Mouse (Mus musculus) large intestine, adult 2 months (tissue): ENCODE measurements around the gene Ccdc124. TPM values are rescaled to one million over a fixed set of nuclear protein-coding genes. Genes with fewer than 3 reads are reported as not detected.

Experiments
- DNase-seq: peaks from one replicate; pipeline ENCODE4 v3.0.0-alpha.2; 2012; ENCODE audit warnings: low read depth, low spot score
- WGBS: fragments of 180-500 bp; shearing (Covaris S2); methylation state at CpG from one replicate; pipeline ENCODE4 v1.1.7; 2018; 5-methylcytosine and 5-hydroxymethylcytosine counted together
- polyA plus RNA-seq: library from polyadenylated mRNA; depleted of rRNA; stranded (reverse); fragments of >200 nt; gene quantifications from 2 replicates; pipeline ENCODE4 v1.2.3, GENCODE M21; 2012

Gene Ccdc124
- polyA plus RNA-seq, 1 experiment = 45.3 TPM

GRCm38 (mm10) chr8:70851837-70852236, 21.9 kb downstream of the Ccdc124 start:
- 58% methylated on average over 6 of the region's 6 CpGs for WGBS
- DNase-seq = no peak

- 91% methylated on average over 4 of the region's 4 CpGs for WGBS
- no peak for DNase-seq
Observed at GRCm38 (mm10) chr8:70850947-70851346, 22.8 kb downstream of the Ccdc124 start.

- WGBS = 62% methylated on average over 7 of the region's 7 CpGs
- no peak for DNase-seq
Observed at GRCm38 (mm10) chr8:70850132-70850845, 23.4 kb downstream of the Ccdc124 start.

GRCm38 (mm10) chr8:70849333-70849990, 24.3 kb downstream of the Ccdc124 start:
- WGBS = 61% methylated on average over 3 of the region's 3 CpGs
- DNase-seq = no peak

GRCm38 (mm10) chr8:70846371-70847154, 27.2 kb downstream of the Ccdc124 start:
- WGBS = 45% methylated on average over 15 of the region's 15 CpGs
- DNase-seq = no peak

GRCm38 (mm10) chr8:70845108-70845507, 28.6 kb downstream of the Ccdc124 start:
- DNase-seq = no peak
- 50% methylated on average over 5 of the region's 5 CpGs for WGBS

GRCm38 (mm10) chr8:70844523-70844922, 29.2 kb downstream of the Ccdc124 start:
- DNase-seq = no peak
- WGBS = 4% methylated on average over 6 of the region's 6 CpGs

GRCm38 (mm10) chr8:70843941-70844340, 29.8 kb downstream of the Ccdc124 start:
- DNase-seq = no peak
- WGBS = 91% methylated on average over 8 of the region's 8 CpGs

GRCm38 (mm10) chr8:70843214-70843773, 30.4 kb downstream of the Ccdc124 start:
- WGBS = 90% methylated on average over 5 of the region's 5 CpGs
- no peak for DNase-seq

- WGBS = 86% methylated on average over 25 of the region's 25 CpGs
Observed at GRCm38 (mm10) chr8:70842484-70842883, 31.3 kb downstream of the Ccdc124 start.

GRCm38 (mm10) chr8:70841147-70842072, 32.3 kb downstream of the Ccdc124 start:
- DNase-seq = peak; percentile 82
- 24% methylated on average over 22 of the region's 22 CpGs for WGBS

More at GRCm38 (mm10) chr8:70842484-70842883, 31.3 kb downstream of the Ccdc124 start:
- DNase-seq = no peak

- peak; percentile 68 for DNase-seq
- WGBS = 22% methylated on average over 10 of the region's 10 CpGs
Observed at GRCm38 (mm10) chr8:70840590-70840989, 33.1 kb downstream of the Ccdc124 start.

- DNase-seq = peak; percentile 99
- under 1% methylated on average over 55 of the region's 55 CpGs for WGBS
Observed at GRCm38 (mm10) chr8:70839408-70840351, 34.1 kb downstream of the Ccdc124 start, which contains the start of gene Arrdc2. Gene Arrdc2 (minus strand): TSS chr8:70839720.

GRCm38 (mm10) chr8:70838654-70839407, 34.9 kb downstream of the Ccdc124 start:
- WGBS = 1% methylated on average over 66 of the region's 66 CpGs
- DNase-seq = no peak

GRCm38 (mm10) chr8:70836666-70837065, 37.1 kb downstream of the Ccdc124 start:
- DNase-seq = no peak
- 88% methylated on average over 12 of the region's 12 CpGs for WGBS

GRCm38 (mm10) chr8:70834071-70834470, 39.7 kb downstream of the Ccdc124 start:
- DNase-seq = no peak
- 94% methylated on average over 3 of the region's 3 CpGs for WGBS

GRCm38 (mm10) chr8:70833520-70833919, 40.2 kb downstream of the Ccdc124 start:
- DNase-seq = no peak
- WGBS = 47% methylated on average over 15 of the region's 15 CpGs
